Mouse (Mus musculus): Measurements from ENCODE around the gene Dicer1. TPM values are rescaled to one million over a fixed set of nuclear protein-coding genes. Genes with fewer than 3 reads are reported as not detected.
A peak's percentile ranks its signal among the peaks of the same experiment; 100 is the strongest.

The Dicer1 gene
- polyA plus RNA-seq, 2 experiments: 19.9 to 28.7 TPM

- H3K27ac ChIP-seq (replicated peaks; ENCODE audit: low read depth, low read length): no peak overlapping the region
Measured at GRCm38 (mm10) chr12:104672406-104672805, 79.3 kb downstream of the Dicer1 start.

GRCm38 (mm10) chr12:104667846-104668245 is 83.9 kb downstream of the Dicer1 start:
- Histone ChIP-seq H3K27ac (replicated peaks; ENCODE audit: low read depth, low read length) (no peak overlapping the region), H3K4me2 (replicated peaks; ENCODE audit: low read depth, low read length, severe bottlenecking) (no peak overlapping the region), H3K27me3 (ENCODE audit: control insufficient read depth, insufficient read depth, low read length) (no peaks in the 10 kb centered on the region), H3K9ac (ENCODE audit: low read depth, low read length, severe bottlenecking) (no peak overlapping the region), H3K36me3 (ENCODE audit: control insufficient read depth, insufficient read depth, low read length) (no peaks in the 10 kb centered on the region), H3K4me3 (replicated peaks; ENCODE audit: low read length) (no peak overlapping the region), H3K9me3 (ENCODE audit: control insufficient read depth, low read length) (no peaks in the 10 kb centered on the region), H3K4me1 (ENCODE audit: control insufficient read depth, insufficient read depth, low read length) (peaks cover 9% of the 10 kb centered on the region; the same call in 1 of the 2 replicates)
- ATAC-seq (ENCODE audit: low FRiP score, low read depth) (no peak), DNase-seq (ENCODE audit: low spot score) (no peak)
- WGBS: 78% methylated on average over 7 of the region's 7 CpGs
- TF ChIP-seq POLR2A (IDR thresholded peaks at IDR 0.05; ENCODE audit: borderline replicate concordance, extremely low read depth, insufficient read depth, insufficient read length): no peak

More at GRCm38 (mm10) chr12:104672406-104672805, 79.3 kb downstream of the Dicer1 start:
- H3K4me1 ChIP-seq (ENCODE audit: control insufficient read depth, insufficient read depth, low read length): no peaks in the 10 kb centered on the region
- H3K27me3 ChIP-seq (ENCODE audit: control insufficient read depth, insufficient read depth, low read length): no peaks in the 10 kb centered on the region
- DNase-seq (ENCODE audit: low spot score) (no peak), ATAC-seq (ENCODE audit: low FRiP score, low read depth) (no peak)
- no peaks in the 10 kb centered on the region for H3K36me3 ChIP-seq (ENCODE audit: control insufficient read depth, insufficient read depth, low read length)
- H3K4me2 ChIP-seq (replicated peaks; ENCODE audit: low read depth, low read length, severe bottlenecking): no peak overlapping the region
- H3K9ac ChIP-seq (ENCODE audit: low read depth, low read length, severe bottlenecking): no peak overlapping the region
- 76% methylated on average over 10 of the region's 10 CpGs for WGBS
- no peak for TF ChIP-seq POLR2A (IDR thresholded peaks at IDR 0.05; ENCODE audit: borderline replicate concordance, extremely low read depth, insufficient read depth, insufficient read length)
- H3K9me3 ChIP-seq (ENCODE audit: control insufficient read depth, low read length): no peaks in the 10 kb centered on the region
- no peak overlapping the region for H3K4me3 ChIP-seq (replicated peaks; ENCODE audit: low read length)

GRCm38 (mm10) chr12:104665951-104666350 is 85.8 kb downstream of the Dicer1 start:
- no peaks in the 10 kb centered on the region for H3K36me3 ChIP-seq (ENCODE audit: control insufficient read depth, insufficient read depth, low read length)
- WGBS: 22% methylated on average over 6 of the region's 6 CpGs
- no peaks in the 10 kb centered on the region for H3K27me3 ChIP-seq (ENCODE audit: control insufficient read depth, insufficient read depth, low read length)
- ATAC-seq (ENCODE audit: low FRiP score, low read depth) (peak; percentile 65), DNase-seq (ENCODE audit: low spot score) (no peak)
- H3K9ac ChIP-seq (ENCODE audit: low read depth, low read length, severe bottlenecking): no peak overlapping the region
- no peak overlapping the region for H3K4me3 ChIP-seq (replicated peaks; ENCODE audit: low read length)
- H3K4me1 ChIP-seq (ENCODE audit: control insufficient read depth, insufficient read depth, low read length): peaks cover 9% of the 10 kb centered on the region; the same call in 1 of the 2 replicates
- no peak overlapping the region for H3K4me2 ChIP-seq (replicated peaks; ENCODE audit: low read depth, low read length, severe bottlenecking)
- H3K27ac ChIP-seq (replicated peaks; ENCODE audit: low read depth, low read length): no peak overlapping the region
- no peaks in the 10 kb centered on the region for H3K9me3 ChIP-seq (ENCODE audit: control insufficient read depth, low read length)
- TF ChIP-seq POLR2A (IDR thresholded peaks at IDR 0.05; ENCODE audit: borderline replicate concordance, extremely low read depth, insufficient read depth, insufficient read length): no peak

- H3K9me3 ChIP-seq (ENCODE audit: control insufficient read depth, low read length): no peaks in the 10 kb centered on the region
- ATAC-seq (ENCODE audit: low FRiP score, low read depth) (peak; percentile 44; the same call in 1 of the 2 replicates), DNase-seq (ENCODE audit: low spot score) (no peak)
- no peaks in the 10 kb centered on the region for H3K27me3 ChIP-seq (ENCODE audit: control insufficient read depth, insufficient read depth, low read length)
- no peak overlapping the region for H3K4me3 ChIP-seq (replicated peaks; ENCODE audit: low read length)
- no peak overlapping the region; the same call in 1 of the 2 replicates for H3K27ac ChIP-seq (replicated peaks; ENCODE audit: low read depth, low read length)
- no peak for TF ChIP-seq POLR2A (IDR thresholded peaks at IDR 0.05; ENCODE audit: borderline replicate concordance, extremely low read depth, insufficient read depth, insufficient read length)
- WGBS: 35% methylated on average over 9 of the region's 9 CpGs
- H3K9ac ChIP-seq (ENCODE audit: low read depth, low read length, severe bottlenecking): no peak overlapping the region
- peaks cover 9% of the 10 kb centered on the region; the same call in 1 of the 2 replicates for H3K4me1 ChIP-seq (ENCODE audit: control insufficient read depth, insufficient read depth, low read length)
- no peaks in the 10 kb centered on the region for H3K36me3 ChIP-seq (ENCODE audit: control insufficient read depth, insufficient read depth, low read length)
- H3K4me2 ChIP-seq (replicated peaks; ENCODE audit: low read depth, low read length, severe bottlenecking): no peak overlapping the region
Measured at GRCm38 (mm10) chr12:104665521-104665920, 86.2 kb downstream of the Dicer1 start.

GRCm38 (mm10) chr12:104656146-104656545 is 95.6 kb downstream of the Dicer1 start:
- Histone ChIP-seq H3K27me3 (ENCODE audit: control insufficient read depth, insufficient read depth, low read length) (no peaks in the 10 kb centered on the region), H3K9me3 (ENCODE audit: control insufficient read depth, low read length) (no peaks in the 10 kb centered on the region), H3K27ac (replicated peaks; ENCODE audit: low read depth, low read length) (no peak overlapping the region), H3K4me3 (replicated peaks; ENCODE audit: low read length) (no peak overlapping the region), H3K4me2 (replicated peaks; ENCODE audit: low read depth, low read length, severe bottlenecking) (no peak overlapping the region), H3K9ac (ENCODE audit: low read depth, low read length, severe bottlenecking) (no peak overlapping the region), H3K4me1 (ENCODE audit: control insufficient read depth, insufficient read depth, low read length) (no peaks in the 10 kb centered on the region), H3K36me3 (ENCODE audit: control insufficient read depth, insufficient read depth, low read length) (no peaks in the 10 kb centered on the region)
- 87% methylated on average over 2 of the region's 2 CpGs for WGBS
- no peak for ATAC-seq (ENCODE audit: low FRiP score, low read depth)
- DNase-seq (ENCODE audit: low spot score): no peak
- TF ChIP-seq POLR2A (IDR thresholded peaks at IDR 0.05; ENCODE audit: borderline replicate concordance, extremely low read depth, insufficient read depth, insufficient read length): no peak

- DNase-seq (ENCODE audit: low spot score) (no peak), ATAC-seq (ENCODE audit: low FRiP score, low read depth) (no peak)
- Histone ChIP-seq H3K4me3 (replicated peaks; ENCODE audit: low read length) (no peak overlapping the region), H3K4me2 (replicated peaks; ENCODE audit: low read depth, low read length, severe bottlenecking) (no peak overlapping the region), H3K27ac (replicated peaks; ENCODE audit: low read depth, low read length) (no peak overlapping the region), H3K9ac (ENCODE audit: low read depth, low read length, severe bottlenecking) (no peak overlapping the region), H3K36me3 (ENCODE audit: control insufficient read depth, insufficient read depth, low read length) (no peaks in the 10 kb centered on the region), H3K9me3 (ENCODE audit: control insufficient read depth, low read length) (no peaks in the 10 kb centered on the region), H3K4me1 (ENCODE audit: control insufficient read depth, insufficient read depth, low read length) (0 out of 2 replicates have a peak, but pooled peaks cover 4% of the 10 kb centered on the region), H3K27me3 (ENCODE audit: control insufficient read depth, insufficient read depth, low read length) (no peaks in the 10 kb centered on the region)
- TF ChIP-seq POLR2A (IDR thresholded peaks at IDR 0.05; ENCODE audit: borderline replicate concordance, extremely low read depth, insufficient read depth, insufficient read length): no peak
- WGBS: 88% methylated on average over 1 of the region's 1 CpGs
Measured at GRCm38 (mm10) chr12:104655006-104655405, 96.7 kb downstream of the Dicer1 start.

All from limb, embryonic 14.5 days (tissue).